Mouse (Mus musculus) layer of hippocampus, postnatal 14 days (tissue): ENCODE measurements at regions not wholly inside any gene's neighbourhood (a gene's known extent, or its start where the extent isn't known, plus 50 kb on each side); places are given as distances from the start of the nearest gene placed in this dataset.

Experiments used
- DNase-seq, 2 experiments: peaks; one replicate each; pipeline ENCODE4 v3.0.0; 2021 to 2022; ENCODE audit warnings: low spot score in 2 of 2, mixed read lengths in 1 of 2

- DNase-seq, result no peak
Measured at GRCm38 (mm10) chr3:128429706-128430105, 533.6 kb upstream of the Fam241a start.

- DNase-seq, result no peak
Measured at GRCm38 (mm10) chr3:128415568-128415967, 519.4 kb upstream of the Fam241a start.

GRCm38 (mm10) chr3:128413481-128413880, 517.4 kb upstream of the Fam241a start:
- no peak for DNase-seq

- no peak for DNase-seq
Measured at GRCm38 (mm10) chr3:128412157-128412556, 516.0 kb upstream of the Fam241a start.

GRCm38 (mm10) chr3:128394805-128395204, 498.7 kb upstream of the Fam241a start:
- no peak for DNase-seq

- no peak for DNase-seq
Measured at GRCm38 (mm10) chr3:128380579-128380978, 484.5 kb upstream of the Fam241a start.

GRCm38 (mm10) chr3:128369521-128370127, 473.5 kb upstream of the Fam241a start:
- DNase-seq, result no peak

- DNase-seq, result no peak
Measured at GRCm38 (mm10) chr3:128362310-128362709, 466.2 kb upstream of the Fam241a start.

- peak; percentile 20 to 77 for DNase-seq
Measured at GRCm38 (mm10) chr3:128349123-128349522, 453.0 kb upstream of the Fam241a start.

GRCm38 (mm10) chr3:128347782-128348574, 451.9 kb upstream of the Fam241a start:
- DNase-seq, result no peak

GRCm38 (mm10) chr3:128337508-128337907, 441.4 kb upstream of the Fam241a start:
- DNase-seq, result no peak

GRCm38 (mm10) chr3:128337031-128337430, 440.9 kb upstream of the Fam241a start:
- peak; percentile 66 to 85 for DNase-seq

- no peak for DNase-seq
Measured at GRCm38 (mm10) chr3:128327677-128328076, 431.6 kb upstream of the Fam241a start.

GRCm38 (mm10) chr3:128301312-128301711, 405.2 kb upstream of the Fam241a start:
- no peak for DNase-seq

- DNase-seq, result no peak
Measured at GRCm38 (mm10) chr3:128298110-128298509, 402.0 kb upstream of the Fam241a start.

- DNase-seq, result peak in 1 of 2 experiments; percentile 5
Measured at GRCm38 (mm10) chr3:128287846-128288245, 391.7 kb upstream of the Fam241a start.

GRCm38 (mm10) chr3:128285214-128285613, 389.1 kb upstream of the Fam241a start:
- no peak for DNase-seq

GRCm38 (mm10) chr3:128280626-128281025, 384.5 kb upstream of the Fam241a start:
- DNase-seq, result no peak

- DNase-seq, result no peak
Measured at GRCm38 (mm10) chr3:128270576-128270975, 374.5 kb upstream of the Fam241a start.

GRCm38 (mm10) chr3:128261208-128261607, 365.1 kb upstream of the Fam241a start:
- no peak for DNase-seq

GRCm38 (mm10) chr3:128247816-128248215, 351.7 kb upstream of the Fam241a start:
- no peak for DNase-seq

- no peak for DNase-seq
Measured at GRCm38 (mm10) chr3:128239813-128240421, 343.8 kb upstream of the Fam241a start.
